ENCODE assay signal across 9 mouse cellular contexts in genomic region chr7:96565806-96566205, GRCm38 (mm10).
DNase-seq lines count a peak whose midpoint lies in the region; ATAC-seq and TF ChIP-seq lines count a peak whose summit lies in the region.
"Had no signal": no experiment of that assay in that cellular context is flagged by ENCODE, and none has a peak within 500 bp of the region (broad histone marks: within the 10 kb centered on the region; RNA-seq: fewer than 3 reads in every experiment).

No protein-coding gene starts in this region.

- DNase-seq in adrenal gland, postnatal 14 days: peak; percentile 17
- DNase-seq in adrenal gland, postnatal 25 days: no peak
- peak; percentile 16 for DNase-seq in lung, postnatal 36 days
- DNase-seq in lung, postnatal 0 days (ENCODE audit: low spot score): no peak
- peak; percentile 86 for DNase-seq in kidney, adult 9 months
- peak; percentile 24 for DNase-seq in testis, postnatal 14 days (ENCODE audit: low spot score)
- no peak for DNase-seq in adrenal gland, adult 2 months
- no peak for DNase-seq in neural tube, embryonic 10.5 days (ENCODE audit: extremely low spot score, low spot score)

- no peak for TF ChIP-seq CTCF in lung, postnatal 0 days (IDR thresholded peaks at IDR 0.05)

- no peaks in the 10 kb centered on the region for H3K4me1 ChIP-seq in lung, postnatal 0 days (ENCODE audit: insufficient read depth, low read depth, low read length)
- H3K4me1 ChIP-seq: hindbrain, embryonic 15.5 days had no signal

- no peaks in the 10 kb centered on the region for H3K36me3 ChIP-seq in lung, postnatal 0 days (ENCODE audit: insufficient read depth, low read length)
- H3K36me3 ChIP-seq: hindbrain, embryonic 15.5 days had no signal

- WGBS in lung, postnatal 0 days: 65% methylated on average over 4 of the region's 4 CpGs

- no peak overlapping the region for H3K4me2 ChIP-seq in lung, postnatal 0 days (replicated peaks; ENCODE audit: low read depth, low read length)
- H3K4me2 ChIP-seq: hindbrain, embryonic 15.5 days had no signal

- ATAC-seq in lung, postnatal 0 days: no peak

- H3K9me3 ChIP-seq in lung, postnatal 0 days (ENCODE audit: low read length): no peaks in the 10 kb centered on the region
- H3K9me3 ChIP-seq: hindbrain, embryonic 15.5 days had no signal

- H3K27me3 ChIP-seq in lung, postnatal 0 days (replicated peaks; ENCODE audit: insufficient read depth, low read length): no peaks in the 10 kb centered on the region
- H3K27me3 ChIP-seq: hindbrain, embryonic 15.5 days had no signal

- H3K9ac ChIP-seq in lung, postnatal 0 days (replicated peaks; ENCODE audit: low read depth): no peak overlapping the region
- H3K9ac ChIP-seq: hindbrain, embryonic 15.5 days had no signal

- no peak overlapping the region for H3K4me3 ChIP-seq in lung, postnatal 0 days (ENCODE audit: low read depth, low read length)
- H3K4me3 ChIP-seq: hindbrain, embryonic 15.5 days had no signal

- TF ChIP-seq EP300 in lung, postnatal 0 days (IDR thresholded peaks at IDR 0.05): no peak

- H3K27ac ChIP-seq in lung, postnatal 0 days (ENCODE audit: low read length): no peak overlapping the region
- H3K27ac ChIP-seq: hindbrain, embryonic 15.5 days had no signal

Comparison
In these comparisons a context has a peak if more than half of its experiments do, and no peak if none do; other contexts are left out.
1. DNase-seq: peak in adrenal gland, postnatal 14 days (single experiment), lung, postnatal 36 days (single experiment), kidney, adult 9 months (single experiment) and testis, postnatal 14 days (single experiment); none in adrenal gland, postnatal 25 days (single experiment), lung, postnatal 0 days (single experiment), adrenal gland, adult 2 months (single experiment) and neural tube, embryonic 10.5 days (single experiment).